Mouse (Mus musculus) thymus, adult 2 months (tissue): ENCODE results near the gene 2510009E07Rik. TPM values are rescaled to one million over a fixed set of nuclear protein-coding genes. Genes with fewer than 3 reads are reported as not detected.

ENCODE experiments used
- DNase-seq: peaks from one replicate; pipeline ENCODE4 v3.0.0; 2021
- H3K27ac ChIP-seq: fragments of 200-500 bp; 2 replicates; pipeline ENCODE4 v1.5.1; 2012; ENCODE audit warnings: low read length, control low read depth; ENCODE audit not compliant: control insufficient read depth, insufficient read depth
- H3K27me3 ChIP-seq: fragments of 200-500 bp; 2 replicates; pipeline ENCODE4 v1.6.1; 2012; ENCODE audit warnings: mild to moderate bottlenecking, low read length, moderate library complexity, mixed read lengths; ENCODE audit not compliant: control insufficient read depth, insufficient read depth
- H3K36me3 ChIP-seq: fragments of 200-500 bp; 2 replicates; pipeline ENCODE4 v1.6.1; 2012; ENCODE audit warnings: mild to moderate bottlenecking, low read length, moderate library complexity; ENCODE audit not compliant: control insufficient read depth, insufficient read depth
- H3K4me1 ChIP-seq: fragments of 200-500 bp; replicated peaks from 2 replicates; pipeline ENCODE4 v1.6.1; 2012; ENCODE audit warnings: low read length; ENCODE audit not compliant: control insufficient read depth, insufficient read depth
- H3K4me3 ChIP-seq: fragments of 200-500 bp; 2 replicates; pipeline ENCODE4 v1.5.1; 2012; ENCODE audit warnings: mild to moderate bottlenecking, low read length, control low read depth, moderate library complexity; ENCODE audit not compliant: control insufficient read depth, insufficient read depth
- CTCF ChIP-seq: fragments of 200-500 bp; IDR thresholded peaks from 2 replicates; pipeline ENCODE4 v1.5.1; 2012; ENCODE audit warnings: mild to moderate bottlenecking, control low read depth, low read length, moderate library complexity, borderline replicate concordance; ENCODE audit not compliant: control insufficient read depth, poor library complexity, insufficient read depth; ENCODE audit errors: extremely low read depth
- POLR2A ChIP-seq: fragments of 200-500 bp; IDR thresholded peaks from 2 replicates; pipeline ENCODE4 v1.6.1; 2012; ENCODE audit warnings: mild to moderate bottlenecking, low read length, control low read depth, moderate library complexity; ENCODE audit not compliant: control insufficient read depth, poor library complexity, insufficient read depth; ENCODE audit errors: extremely low read depth
- WGBS: fragments of 180-500 bp; shearing (Covaris S2); methylation state at CpG from one replicate; pipeline ENCODE4 v1.1.7; 2018; 5-methylcytosine and 5-hydroxymethylcytosine counted together
- polyA plus RNA-seq: library from polyadenylated mRNA; depleted of rRNA; stranded (reverse); fragments of >200 nt; gene quantifications from 2 replicates; pipeline ENCODE4 v1.2.3, GENCODE M21; 2012

The 2510009E07Rik gene
- polyA plus RNA-seq, 1 experiment, result 12.4 TPM

DNA sequence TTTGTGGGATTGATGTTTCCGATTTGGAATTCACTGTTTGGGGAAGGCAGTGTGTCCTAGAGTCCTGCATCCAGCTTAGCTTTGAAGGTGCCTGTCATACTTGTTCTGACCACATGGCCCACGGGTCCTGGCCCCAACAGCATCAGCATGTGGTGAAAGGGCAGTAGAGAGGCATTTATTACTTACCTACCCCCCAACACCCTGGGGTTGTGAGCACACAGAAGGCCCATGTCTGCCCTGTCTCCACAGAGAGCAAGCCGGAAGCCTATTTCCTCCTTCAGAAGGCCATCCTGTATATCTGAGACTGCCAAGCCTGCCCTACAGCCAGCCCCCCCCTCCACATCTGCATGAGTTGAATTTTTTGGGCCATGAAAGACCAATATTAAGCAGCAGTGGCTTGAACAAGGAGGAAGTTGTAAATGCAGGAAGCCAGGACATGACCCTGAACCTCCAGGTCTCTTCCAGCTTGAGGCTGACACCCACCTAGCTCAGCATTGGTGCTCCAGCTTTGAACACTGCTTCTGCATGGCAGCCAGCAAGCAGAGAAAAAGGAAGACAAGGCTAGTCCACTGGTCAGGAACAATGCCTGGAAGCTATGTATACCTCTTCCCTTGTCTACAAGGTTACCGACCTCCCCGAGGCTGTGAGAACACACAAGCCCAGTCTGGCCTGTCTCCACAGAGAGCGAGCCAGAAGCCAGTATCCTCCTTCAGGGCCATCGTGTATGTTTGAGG is 53.5 kb downstream of the 2510009E07Rik start:
- DNase-seq, result no peak

DNA sequence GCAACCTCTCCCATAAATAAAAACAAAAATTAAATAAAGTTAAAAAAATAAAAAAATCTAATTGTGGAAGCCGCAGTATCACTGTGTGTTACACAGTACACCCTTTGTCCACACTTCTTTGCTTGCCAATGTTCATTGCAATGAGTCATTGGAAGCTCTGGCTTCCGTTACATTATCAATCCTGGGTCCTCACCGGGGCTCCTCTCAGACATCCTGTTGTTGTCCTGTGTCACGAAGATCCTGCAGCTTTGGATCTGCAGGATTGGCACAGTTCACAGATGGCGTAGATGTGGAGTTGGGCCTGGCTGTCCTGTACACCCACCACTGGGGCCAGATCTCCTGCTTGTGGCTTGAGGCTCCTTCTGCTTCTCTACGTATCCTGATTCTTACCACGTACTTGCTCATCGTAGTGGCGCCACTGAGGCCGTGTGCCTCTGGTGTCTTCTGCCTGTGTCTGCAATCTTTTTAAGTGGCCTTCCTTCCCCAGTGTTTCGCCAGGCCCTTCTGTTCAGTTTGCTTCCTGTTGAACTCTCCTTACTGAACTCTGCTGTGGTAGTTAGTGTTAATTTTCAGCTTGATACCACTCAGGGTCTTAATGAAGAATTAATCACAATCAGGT is 57.2 kb downstream of the 2510009E07Rik start:
- H3K27ac ChIP-seq, result no peak overlapping the region
- H3K4me1 ChIP-seq, result peaks cover 6% of the 10 kb centered on the region; the same call in 1 of the 2 replicates
- no peak for DNase-seq
- TF ChIP-seq POLR2A, result no peak
- no peak for TF ChIP-seq CTCF
- no peaks in the 10 kb centered on the region for H3K36me3 ChIP-seq
- no peaks in the 10 kb centered on the region for H3K27me3 ChIP-seq
- no peak overlapping the region for H3K4me3 ChIP-seq
- 76% methylated on average over 11 of the region's 11 CpGs for WGBS

More for the DNA sequence above, 53.5 kb downstream of the 2510009E07Rik start:
- Histone ChIP-seq H3K27me3 (no peaks in the 10 kb centered on the region), H3K4me1 (peaks cover 7% of the 10 kb centered on the region; the same call in 1 of the 2 replicates), H3K4me3 (no peak overlapping the region), H3K27ac (no peak overlapping the region), H3K36me3 (no peaks in the 10 kb centered on the region)
- WGBS, result 79% methylated on average over 7 of the region's 7 CpGs
- no peak for TF ChIP-seq CTCF
- no peak for TF ChIP-seq POLR2A

DNA sequence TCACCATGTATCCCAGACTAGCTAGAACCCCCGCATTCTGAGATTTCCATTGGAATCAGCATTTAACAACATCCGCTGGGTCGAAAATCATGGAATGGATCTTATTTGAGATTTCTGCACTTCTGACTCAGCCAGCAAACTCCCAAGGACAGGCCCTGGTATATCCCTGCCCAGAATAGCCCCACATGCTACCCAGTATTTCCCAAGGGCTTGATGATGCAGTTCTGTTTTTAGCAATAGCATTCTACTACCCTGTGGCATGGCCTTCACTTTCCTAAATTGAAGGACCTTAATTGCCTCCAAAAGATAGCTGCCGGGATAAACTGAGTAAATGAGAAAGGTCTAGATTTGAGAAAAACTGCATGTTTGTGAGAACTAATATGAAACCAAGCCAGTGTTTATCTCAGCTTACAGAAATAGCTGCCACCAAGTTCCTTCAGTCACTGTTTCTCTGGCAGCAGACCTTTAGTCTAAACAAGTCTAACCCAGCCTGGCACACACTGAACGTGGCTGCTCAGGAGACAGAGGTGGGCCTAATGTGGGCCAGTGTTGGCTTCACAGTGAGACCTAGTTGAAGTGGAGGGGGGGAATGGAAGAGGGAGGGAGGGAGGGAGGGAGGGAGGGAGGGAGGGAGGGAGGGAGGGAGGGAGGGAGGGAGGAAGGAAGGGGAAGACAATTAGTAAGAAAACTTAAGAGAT is 58.2 kb downstream of the 2510009E07Rik start:
- WGBS, result 96% methylated on average over 5 of the region's 5 CpGs
- Histone ChIP-seq H3K27ac (no peak overlapping the region), H3K27me3 (no peaks in the 10 kb centered on the region), H3K36me3 (no peaks in the 10 kb centered on the region), H3K4me3 (no peak overlapping the region), H3K4me1 (peaks cover 3% of the 10 kb centered on the region; the same call in 1 of the 2 replicates)
- TF ChIP-seq CTCF (no peak), POLR2A (no peak)
- DNase-seq, result no peak

DNA sequence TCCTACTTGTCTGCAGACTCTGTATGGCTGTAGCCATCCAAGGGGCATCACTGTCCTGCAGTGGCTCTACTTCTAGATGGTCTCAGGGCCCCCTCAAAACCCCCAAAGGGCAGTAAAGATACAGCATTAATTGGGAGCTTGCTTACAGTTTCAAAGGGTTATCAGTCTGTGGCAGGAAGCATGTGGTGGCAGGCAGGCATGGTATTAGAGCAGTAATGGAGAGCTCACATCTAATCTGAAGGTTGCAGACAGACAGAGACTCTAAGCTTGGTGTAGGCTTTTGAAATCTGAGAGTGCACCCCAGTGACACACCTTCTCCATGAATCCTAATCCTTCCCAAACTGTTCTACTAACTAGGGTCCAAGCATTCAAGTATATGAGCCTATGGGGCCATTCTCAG is 60.0 kb downstream of the 2510009E07Rik start:
- H3K36me3 ChIP-seq, result no peaks in the 10 kb centered on the region
- no peak for TF ChIP-seq CTCF
- TF ChIP-seq POLR2A, result no peak
- H3K27ac ChIP-seq, result no peak overlapping the region
- no peak overlapping the region for H3K4me3 ChIP-seq
- peaks cover 3% of the 10 kb centered on the region; the same call in 1 of the 2 replicates for H3K4me1 ChIP-seq
- H3K27me3 ChIP-seq, result no peaks in the 10 kb centered on the region
- DNase-seq, result no peak

DNA sequence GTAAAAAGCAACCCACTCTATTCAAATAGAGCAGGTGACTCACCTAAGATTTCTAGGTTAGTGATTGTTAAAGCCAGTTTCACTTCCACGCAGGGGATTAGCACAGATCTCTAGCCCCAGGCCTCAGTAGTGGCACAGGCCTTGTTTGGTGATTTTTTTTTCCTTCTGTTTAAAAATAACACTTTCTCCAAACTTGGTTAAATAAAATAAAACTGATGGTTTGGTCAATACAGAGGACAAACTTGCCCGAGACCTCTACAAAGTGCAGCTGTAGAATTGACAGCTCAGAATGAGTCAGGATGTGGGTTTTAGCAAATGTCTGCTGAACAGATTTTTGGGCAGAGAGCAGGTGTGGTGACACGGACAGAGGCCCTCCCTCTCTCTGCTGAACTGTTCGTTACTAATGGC is 62.6 kb downstream of the 2510009E07Rik start:
- Histone ChIP-seq H3K4me3 (no peak overlapping the region), H3K36me3 (no peaks in the 10 kb centered on the region), H3K27ac (no peak overlapping the region), H3K4me1 (peaks cover 3% of the 10 kb centered on the region; the same call in 1 of the 2 replicates), H3K27me3 (no peaks in the 10 kb centered on the region)
- no peak for TF ChIP-seq POLR2A
- TF ChIP-seq CTCF, result no peak
- 21% methylated on average over 4 of the region's 4 CpGs for WGBS
- DNase-seq, result no peak

DNA sequence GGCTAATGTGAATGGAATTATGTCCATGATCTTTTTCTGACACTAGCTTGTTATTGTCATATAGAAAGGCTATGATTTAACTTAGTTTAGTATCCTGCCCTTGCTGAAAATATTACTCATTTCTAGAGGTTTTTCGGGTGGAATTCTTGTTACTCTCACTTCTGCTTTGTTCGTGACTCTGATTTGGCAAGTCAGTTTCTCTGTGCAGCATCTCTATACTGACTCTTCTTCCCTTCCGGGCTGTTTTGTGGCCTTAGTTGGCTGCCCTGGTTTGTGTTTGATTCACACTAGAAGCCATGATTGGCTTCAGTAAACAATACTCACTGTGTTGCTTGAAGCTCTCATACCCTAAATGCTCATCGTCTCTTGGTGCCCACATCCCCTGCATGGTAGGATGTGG is 63.9 kb downstream of the 2510009E07Rik start:
- 58% methylated on average over 4 of the region's 4 CpGs for WGBS
- Histone ChIP-seq H3K27ac (no peak overlapping the region), H3K27me3 (no peaks in the 10 kb centered on the region), H3K36me3 (no peaks in the 10 kb centered on the region), H3K4me3 (no peak overlapping the region), H3K4me1 (peaks cover 3% of the 10 kb centered on the region; the same call in 1 of the 2 replicates)
- no peak for TF ChIP-seq CTCF
- TF ChIP-seq POLR2A, result no peak
- DNase-seq, result no peak
